Mouse (Mus musculus): ENCODE results near the gene Clec12b. TPM values are rescaled to one million over a fixed set of nuclear protein-coding genes. Genes with fewer than 3 reads are reported as not detected.

Gene Clec12b
- 0.12 TPM in 1 of 2 replicates, not detected in the other for polyA plus RNA-seq (2015; fragmentation: Nextera tagmentation; extraction: Ambion mirVana)

DNA sequence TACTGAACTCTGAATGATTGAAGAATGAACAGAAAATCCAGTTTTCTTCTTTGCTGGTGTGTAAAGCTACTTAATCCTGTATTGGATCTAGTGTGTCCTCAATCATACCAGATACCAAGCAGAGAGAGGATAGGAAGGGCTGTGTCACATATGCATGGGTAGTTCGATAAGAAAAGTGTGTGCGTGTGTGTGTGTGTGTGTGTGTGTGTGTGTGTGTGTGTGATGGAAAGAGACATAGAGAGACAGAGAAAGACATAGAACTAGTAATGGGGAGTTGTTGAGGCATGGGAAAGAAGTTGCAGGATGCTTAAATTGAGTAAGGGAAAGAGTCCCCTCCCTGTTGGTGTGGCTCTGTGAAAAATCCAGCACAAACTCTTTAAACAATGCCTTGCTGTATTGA lies at the start of gene Clec12b:
Clec12b (minus strand) TSS at position 101 of the 400 bp plus-strand sequence.
- no peak within 1 kb of the TSS for H3K4me3 ChIP-seq (replicated peaks)
- no peak for ATAC-seq
- 0 out of 2 replicates have a peak, but pooled peaks cover 5% of the 10 kb centered on the region for H3K4me1 ChIP-seq (replicated peaks)
- no peaks in the 10 kb centered on the region for H3K27me3 ChIP-seq
- H3K9ac ChIP-seq (replicated peaks): no peak within 1 kb of the TSS
- no peaks in the 10 kb centered on the region for H3K9me3 ChIP-seq
- no peaks in the 10 kb centered on the region for H3K36me3 ChIP-seq
- H3K4me2 ChIP-seq (replicated peaks): no peak within 1 kb of the TSS
- H3K27ac ChIP-seq: no peak within 1 kb of the TSS
- 83% methylated on average over 2 of the region's 2 CpGs for WGBS

DNA sequence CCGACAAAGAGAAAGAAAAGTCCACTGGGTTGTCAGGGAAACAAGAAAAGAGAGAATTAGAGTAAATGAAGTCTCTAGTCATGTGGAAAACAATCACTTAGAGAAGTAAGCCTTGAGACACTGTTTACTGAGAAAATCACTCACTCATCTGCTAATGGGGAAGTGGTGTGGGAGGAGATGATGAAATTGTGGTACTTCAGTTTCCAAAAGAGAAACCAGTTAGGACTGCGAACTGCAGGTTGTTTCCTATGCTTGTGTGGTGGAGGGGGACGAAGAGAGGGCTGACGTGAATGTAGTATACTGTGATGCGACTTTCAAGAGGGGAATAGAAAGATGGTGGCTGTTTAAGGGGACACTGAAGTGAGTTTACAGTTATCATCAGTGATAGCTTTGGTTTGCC lies 48.6 kb upstream of the Clec12b start:
- Histone ChIP-seq H3K9ac (replicated peaks) (no peak overlapping the region), H3K36me3 (no peaks in the 10 kb centered on the region), H3K4me3 (replicated peaks) (no peak overlapping the region), H3K27ac (no peak overlapping the region), H3K4me2 (replicated peaks) (no peak overlapping the region), H3K4me1 (replicated peaks) (no peaks in the 10 kb centered on the region), H3K9me3 (no peaks in the 10 kb centered on the region), H3K27me3 (no peaks in the 10 kb centered on the region)
- WGBS: 56% methylated on average over 5 of the region's 5 CpGs
- no peak for ATAC-seq

DNA sequence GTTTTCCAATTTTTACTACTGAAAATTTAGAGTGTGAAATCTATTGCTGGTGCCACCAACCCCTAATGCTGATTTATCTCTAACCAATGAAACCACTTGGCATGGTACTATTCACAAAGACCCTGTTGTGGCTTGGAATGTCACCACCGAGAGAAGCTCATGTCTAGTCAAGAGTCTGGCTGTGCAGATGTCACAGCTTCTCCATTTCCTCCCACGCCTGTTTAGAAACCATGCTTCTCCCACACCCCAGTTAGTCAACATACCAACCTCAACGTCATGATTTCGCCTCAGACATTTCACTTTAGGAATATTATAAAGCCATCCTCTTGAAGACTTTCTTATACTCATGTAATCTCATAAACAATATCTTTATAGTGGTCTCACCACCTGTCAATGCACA lies 41.6 kb upstream of the Clec12b start:
- Histone ChIP-seq H3K4me3 (replicated peaks) (no peak overlapping the region), H3K27ac (no peak overlapping the region), H3K4me2 (replicated peaks) (no peak overlapping the region), H3K4me1 (replicated peaks) (0 out of 2 replicates have a peak, but pooled peaks cover 5% of the 10 kb centered on the region), H3K9ac (replicated peaks) (no peak overlapping the region), H3K36me3 (no peaks in the 10 kb centered on the region), H3K27me3 (no peaks in the 10 kb centered on the region), H3K9me3 (no peaks in the 10 kb centered on the region)
- 89% methylated on average over 4 of the region's 4 CpGs for WGBS
- no peak for ATAC-seq

DNA sequence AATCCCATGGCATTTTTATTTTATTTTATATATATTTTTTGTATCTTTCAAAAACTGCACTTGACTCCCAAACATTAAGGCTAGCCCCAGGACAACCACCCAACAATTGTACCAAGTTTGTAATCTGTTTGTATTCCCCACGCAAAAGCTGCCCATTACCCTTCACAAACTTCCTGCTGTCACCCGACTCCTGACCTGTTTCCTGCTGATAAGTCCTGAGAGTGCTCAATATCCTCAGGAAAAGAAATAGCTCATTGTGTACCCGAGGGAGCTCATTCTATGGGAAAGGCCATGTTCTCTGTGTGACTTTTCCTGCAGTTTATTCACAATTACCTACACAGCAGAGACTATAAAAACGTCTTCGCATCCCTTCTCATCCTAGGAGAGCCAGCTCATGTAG lies 40.1 kb upstream of the Clec12b start:
- no peak for ATAC-seq
- no peaks in the 10 kb centered on the region for H3K9me3 ChIP-seq
- H3K4me1 ChIP-seq (replicated peaks): 0 out of 2 replicates have a peak, but pooled peaks cover 5% of the 10 kb centered on the region
- WGBS: 47% methylated on average over 5 of the region's 5 CpGs
- no peaks in the 10 kb centered on the region for H3K27me3 ChIP-seq
- H3K4me2 ChIP-seq (replicated peaks): no peak overlapping the region
- H3K4me3 ChIP-seq (replicated peaks): no peak overlapping the region
- H3K9ac ChIP-seq (replicated peaks): no peak overlapping the region
- H3K27ac ChIP-seq: no peak overlapping the region
- H3K36me3 ChIP-seq: no peaks in the 10 kb centered on the region

DNA sequence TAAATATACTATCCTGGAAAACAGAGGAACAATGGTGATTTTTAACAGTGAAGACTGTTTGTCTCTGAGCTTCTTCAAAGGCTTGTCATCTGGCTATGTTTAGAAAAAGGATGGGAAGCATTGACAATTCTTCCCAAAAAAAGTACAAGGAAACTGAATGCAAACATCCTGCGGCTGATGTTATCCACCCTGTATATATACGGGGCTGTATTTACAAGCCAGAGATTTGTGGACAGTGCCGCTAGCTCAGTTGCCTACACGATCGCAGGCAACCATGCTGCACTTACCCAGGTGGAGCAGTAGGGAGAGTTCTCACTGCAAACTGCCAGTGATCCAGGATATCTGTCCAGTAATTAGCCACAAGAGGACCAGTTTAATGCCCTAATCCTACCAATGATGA lies 39.5 kb upstream of the Clec12b start:
- H3K36me3 ChIP-seq: no peaks in the 10 kb centered on the region
- no peaks in the 10 kb centered on the region for H3K27me3 ChIP-seq
- no peaks in the 10 kb centered on the region for H3K9me3 ChIP-seq
- H3K4me3 ChIP-seq (replicated peaks): no peak overlapping the region
- H3K4me1 ChIP-seq (replicated peaks): 0 out of 2 replicates have a peak, but pooled peaks cover 5% of the 10 kb centered on the region
- ATAC-seq: no peak
- H3K27ac ChIP-seq: no peak overlapping the region
- no peak overlapping the region for H3K4me2 ChIP-seq (replicated peaks)
- H3K9ac ChIP-seq (replicated peaks): no peak overlapping the region
- WGBS: 83% methylated on average over 5 of the region's 5 CpGs

DNA sequence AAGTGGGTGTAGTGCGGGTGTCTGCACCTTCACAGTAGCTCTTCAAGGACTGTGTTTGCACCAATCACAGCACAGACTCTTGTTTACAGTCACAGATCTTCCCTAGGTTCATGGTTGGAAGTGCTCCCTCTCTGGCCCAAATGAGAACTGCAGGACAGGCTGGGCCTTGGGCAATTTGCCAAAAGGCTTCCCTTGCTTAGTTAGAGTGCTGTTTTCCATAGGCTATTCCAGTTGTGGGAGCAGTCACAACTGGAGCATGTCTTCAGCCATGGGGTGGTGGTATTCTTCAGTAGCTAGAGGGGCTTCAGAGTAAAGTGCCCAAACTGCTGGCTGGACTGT lies 38.0 kb upstream of the Clec12b start:
- Histone ChIP-seq H3K27ac (no peak overlapping the region), H3K9me3 (no peaks in the 10 kb centered on the region), H3K4me1 (replicated peaks) (0 out of 2 replicates have a peak, but pooled peaks cover 5% of the 10 kb centered on the region), H3K9ac (replicated peaks) (no peak overlapping the region), H3K4me2 (replicated peaks) (no peak overlapping the region), H3K36me3 (no peaks in the 10 kb centered on the region), H3K4me3 (replicated peaks) (no peak overlapping the region), H3K27me3 (no peaks in the 10 kb centered on the region)
- ATAC-seq: peak; percentile 95
- 21% methylated on average over 1 of the region's 1 CpGs for WGBS

DNA sequence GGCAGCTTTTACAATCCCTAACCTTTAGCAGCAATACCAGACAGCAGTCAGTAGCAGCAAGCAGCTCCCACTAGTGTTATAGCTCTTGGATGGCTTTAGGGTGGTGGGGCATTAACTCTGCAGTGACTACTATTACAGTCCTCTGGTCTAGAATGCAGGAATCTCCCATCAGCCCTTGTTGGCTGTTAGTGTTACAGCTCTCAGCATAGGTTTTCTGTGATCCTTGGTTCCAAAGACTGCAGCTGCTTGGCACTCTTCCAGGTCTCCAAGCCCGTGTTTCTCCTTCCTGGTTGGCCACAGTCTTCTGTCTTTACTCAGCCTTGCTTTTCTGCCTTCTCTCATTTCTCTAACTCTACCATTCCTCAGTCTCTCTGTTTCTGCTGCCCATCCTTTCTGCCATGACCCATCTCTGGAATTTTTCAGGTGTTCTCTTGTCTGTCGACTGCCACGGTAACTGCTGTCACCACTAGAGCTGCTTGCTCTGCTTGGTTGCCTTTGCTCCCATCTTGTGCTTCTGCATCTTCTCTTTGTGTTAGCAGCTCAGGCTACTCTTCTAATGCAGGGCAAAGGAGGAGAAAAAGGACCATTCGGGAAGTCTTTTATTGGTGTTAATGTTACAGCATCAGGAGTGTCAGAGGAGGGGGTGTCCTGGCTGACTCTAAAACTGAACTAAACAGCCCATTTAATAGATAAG lies 37.5 kb upstream of the Clec12b start:
- peak; percentile 53; the same call in 1 of the 2 replicates for ATAC-seq
- Histone ChIP-seq H3K4me2 (replicated peaks) (no peak overlapping the region), H3K4me1 (replicated peaks) (0 out of 2 replicates have a peak, but pooled peaks cover 5% of the 10 kb centered on the region), H3K9ac (replicated peaks) (no peak overlapping the region), H3K36me3 (no peaks in the 10 kb centered on the region), H3K27me3 (no peaks in the 10 kb centered on the region), H3K9me3 (no peaks in the 10 kb centered on the region), H3K4me3 (replicated peaks) (no peak overlapping the region), H3K27ac (no peak overlapping the region)
- WGBS: 72% methylated on average over 4 of the region's 4 CpGs

DNA sequence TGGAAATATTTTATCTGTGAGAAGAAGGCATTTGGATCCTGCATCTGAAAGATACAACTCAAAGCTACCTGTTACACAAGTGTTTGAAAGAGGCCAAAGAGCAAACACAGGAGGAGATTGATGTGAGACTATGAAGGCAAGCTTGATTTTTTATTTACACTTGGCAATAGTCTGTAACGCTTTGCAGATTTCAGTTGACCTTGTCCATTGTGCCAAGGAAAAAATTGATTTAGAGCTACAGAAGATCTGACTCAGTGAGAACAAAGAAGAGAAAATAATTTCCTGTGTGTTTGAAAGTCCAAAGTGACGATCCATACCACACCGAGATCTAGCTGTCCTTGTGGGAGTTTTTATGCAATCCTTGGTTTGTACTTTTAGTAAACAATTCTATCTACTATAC lies 36.6 kb upstream of the Clec12b start:
- H3K4me2 ChIP-seq (replicated peaks): no peak overlapping the region
- no peaks in the 10 kb centered on the region for H3K36me3 ChIP-seq
- H3K27ac ChIP-seq: no peak overlapping the region
- H3K4me1 ChIP-seq (replicated peaks): 0 out of 2 replicates have a peak, but pooled peaks cover 5% of the 10 kb centered on the region
- no peaks in the 10 kb centered on the region for H3K9me3 ChIP-seq
- 85% methylated on average over 3 of the region's 3 CpGs for WGBS
- no peak overlapping the region for H3K4me3 ChIP-seq (replicated peaks)
- no peak for ATAC-seq
- H3K27me3 ChIP-seq: no peaks in the 10 kb centered on the region
- H3K9ac ChIP-seq (replicated peaks): no peak overlapping the region

DNA sequence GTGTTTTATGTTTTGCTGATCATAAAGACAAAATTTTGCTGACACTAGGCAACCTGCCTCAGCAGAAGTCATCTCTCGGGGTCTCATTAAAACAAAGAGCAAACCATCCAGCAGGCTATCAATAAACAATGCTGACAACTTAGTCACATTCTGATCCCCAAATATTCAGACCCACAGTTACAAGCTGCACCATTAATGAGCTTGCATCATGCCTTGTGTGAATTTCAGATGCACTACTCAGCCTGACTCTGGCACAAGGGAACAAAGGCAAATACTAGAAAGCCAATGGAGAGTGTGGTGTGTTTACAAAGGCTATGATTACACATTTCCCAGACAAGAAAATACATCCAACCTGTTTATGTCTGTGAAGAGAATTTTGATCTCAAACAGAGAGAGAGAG lies 28.5 kb upstream of the Clec12b start:
- no peaks in the 10 kb centered on the region for H3K36me3 ChIP-seq
- H3K9ac ChIP-seq (replicated peaks): no peak overlapping the region
- no peak overlapping the region for H3K4me3 ChIP-seq (replicated peaks)
- no peaks in the 10 kb centered on the region for H3K9me3 ChIP-seq
- ATAC-seq: peak; percentile 48; the same call in 1 of the 2 replicates
- H3K4me1 ChIP-seq (replicated peaks): no peaks in the 10 kb centered on the region
- no peak overlapping the region for H3K4me2 ChIP-seq (replicated peaks)
- 80% methylated on average over 1 of the region's 1 CpGs for WGBS
- H3K27ac ChIP-seq: no peak overlapping the region
- no peaks in the 10 kb centered on the region for H3K27me3 ChIP-seq

DNA sequence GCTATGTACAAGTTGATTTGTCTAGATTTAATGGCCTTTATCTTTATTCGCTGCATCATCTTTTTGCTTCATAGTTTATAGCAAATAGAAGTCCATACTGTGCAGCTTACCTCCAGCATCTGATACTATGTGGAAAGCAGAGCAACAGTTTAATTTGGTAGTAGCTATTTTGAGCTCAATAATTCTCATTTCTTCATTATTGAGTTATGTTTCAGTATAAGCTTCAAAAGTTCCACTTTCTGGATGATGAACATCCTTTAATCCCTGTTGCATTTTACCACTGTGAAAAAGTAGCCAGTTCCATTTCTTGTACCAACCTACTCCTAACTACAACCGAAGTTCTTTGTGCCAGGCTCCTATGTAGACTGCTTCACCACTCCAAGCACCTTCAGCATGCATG lies 22.9 kb upstream of the Clec12b start, which contains the start of gene Clec9a:
Clec9a (plus strand) TSS at position 301 of the 400 bp plus-strand sequence.
- Histone ChIP-seq H3K9ac (replicated peaks) (no peak within 1 kb of the TSS), H3K27ac (no peak within 1 kb of the TSS), H3K4me2 (replicated peaks) (no peak within 1 kb of the TSS), H3K9me3 (no peaks in the 10 kb centered on the region), H3K36me3 (no peaks in the 10 kb centered on the region), H3K4me3 (replicated peaks) (no peak within 1 kb of the TSS), H3K4me1 (replicated peaks) (no peaks in the 10 kb centered on the region), H3K27me3 (no peaks in the 10 kb centered on the region)
- 89% methylated on average over 2 of the region's 2 CpGs for WGBS
- no peak for ATAC-seq

DNA sequence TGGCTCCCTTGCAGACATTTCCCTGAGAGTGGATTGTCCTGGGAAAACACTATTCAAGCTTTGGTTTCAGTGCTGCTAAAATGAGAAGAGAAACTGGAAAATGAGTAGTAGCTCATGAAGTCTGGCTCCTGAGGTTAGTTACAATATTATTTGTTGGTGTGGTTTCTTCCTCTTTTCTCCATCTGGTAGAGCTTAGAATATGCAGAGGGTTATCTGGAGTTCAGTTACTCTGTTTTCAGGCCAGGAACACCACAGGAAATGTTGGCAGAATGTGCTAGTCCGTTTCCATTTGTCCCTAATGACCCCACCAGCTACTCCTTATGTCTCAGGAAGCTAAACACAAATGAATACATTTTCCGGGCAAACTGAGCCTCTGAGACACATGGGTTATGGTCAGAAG lies 21.6 kb upstream of the Clec12b start:
- no peak for ATAC-seq
- Histone ChIP-seq H3K27me3 (no peaks in the 10 kb centered on the region), H3K27ac (no peak overlapping the region), H3K9ac (replicated peaks) (no peak overlapping the region), H3K4me1 (replicated peaks) (no peaks in the 10 kb centered on the region), H3K36me3 (no peaks in the 10 kb centered on the region), H3K4me3 (replicated peaks) (no peak overlapping the region), H3K4me2 (replicated peaks) (no peak overlapping the region), H3K9me3 (no peaks in the 10 kb centered on the region)
- 79% methylated on average over 2 of the region's 2 CpGs for WGBS

DNA sequence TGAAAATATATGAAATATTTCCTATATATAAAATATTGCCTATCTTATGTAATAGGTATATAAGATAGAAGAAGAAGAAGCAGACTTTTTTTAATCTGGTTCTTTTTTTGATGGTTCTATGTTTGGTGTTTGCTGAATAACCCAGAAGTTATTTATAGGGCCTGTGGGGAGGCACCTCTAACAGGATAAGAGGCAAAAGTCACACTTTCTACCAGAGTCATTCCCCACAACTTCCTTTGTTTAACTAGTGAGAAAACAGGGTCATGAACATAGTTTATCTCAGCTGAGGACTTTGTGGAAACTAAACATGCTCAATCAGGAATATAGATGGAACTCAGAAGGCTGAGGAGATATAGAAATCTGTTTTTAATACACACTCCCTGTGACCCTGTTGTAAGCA lies 20.3 kb upstream of the Clec12b start:
- H3K36me3 ChIP-seq: no peaks in the 10 kb centered on the region
- no peak for ATAC-seq
- H3K27me3 ChIP-seq: no peaks in the 10 kb centered on the region
- no peak overlapping the region for H3K4me2 ChIP-seq (replicated peaks)
- no peaks in the 10 kb centered on the region for H3K9me3 ChIP-seq
- H3K4me3 ChIP-seq (replicated peaks): no peak overlapping the region
- no peak overlapping the region for H3K27ac ChIP-seq
- no peaks in the 10 kb centered on the region for H3K4me1 ChIP-seq (replicated peaks)
- H3K9ac ChIP-seq (replicated peaks): no peak overlapping the region

DNA sequence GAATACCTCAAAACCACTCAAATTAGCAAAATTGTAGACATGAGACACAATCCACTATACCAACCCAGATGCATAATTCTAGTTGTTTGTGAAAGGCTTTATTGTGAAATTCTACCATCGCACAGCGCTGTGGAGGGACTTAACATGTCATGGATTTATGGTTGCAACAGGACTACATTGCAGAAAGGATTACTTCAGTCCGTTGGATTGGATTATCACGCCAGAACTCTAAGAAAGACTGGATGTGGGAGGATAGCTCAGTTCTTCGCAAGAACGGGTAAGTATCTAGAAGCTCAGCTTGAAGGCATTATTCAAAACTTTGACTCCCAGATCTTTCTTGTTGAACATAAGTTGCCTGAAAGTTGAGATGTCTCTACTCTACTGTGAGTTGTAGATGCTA lies 17.7 kb upstream of the Clec12b start:
- ATAC-seq: no peak
- Histone ChIP-seq H3K4me2 (replicated peaks) (no peak overlapping the region), H3K4me3 (replicated peaks) (no peak overlapping the region), H3K36me3 (no peaks in the 10 kb centered on the region), H3K27ac (no peak overlapping the region), H3K9ac (replicated peaks) (no peak overlapping the region), H3K9me3 (no peaks in the 10 kb centered on the region), H3K4me1 (replicated peaks) (no peaks in the 10 kb centered on the region), H3K27me3 (no peaks in the 10 kb centered on the region)
- 49% methylated on average over 6 of the region's 6 CpGs for WGBS
